Mouse (Mus musculus): ENCODE results near the gene Oscp1. TPM values are rescaled to one million over a fixed set of nuclear protein-coding genes. Genes with fewer than 3 reads are reported as not detected.

Gene Oscp1
- polyA plus RNA-seq, 1 experiment, result 0.37 TPM

- Histone ChIP-seq H3K27me3 (ENCODE audit: control insufficient read depth, insufficient read depth, low read length) (no peaks in the 10 kb centered on the region), H3K36me3 (ENCODE audit: control insufficient read depth, insufficient read depth, low read length) (no peaks in the 10 kb centered on the region), H3K4me1 (ENCODE audit: control insufficient read depth, insufficient read depth, insufficient read length, low read length) (peaks cover 24% of the 10 kb centered on the region), H3K27ac (ENCODE audit: insufficient read depth, low read depth, low read length) (peak within 1 kb of the TSS; percentile 92), H3K4me3 (ENCODE audit: low read depth, low read length) (peak within 1 kb of the TSS; percentile 76)
- WGBS, result under 1% methylated on average over 34 of the region's 34 CpGs
- peak; percentile 40; the same call in 1 of the 2 replicates for TF ChIP-seq CTCF (IDR thresholded peaks at IDR 0.05; ENCODE audit: extremely low read depth, insufficient read length, insufficient replicate concordance, low read depth, low read length)
- peak; percentile 81 for TF ChIP-seq POLR2A (IDR thresholded peaks at IDR 0.05; ENCODE audit: low read depth, low read length)
Measured at GRCm38 (mm10) chr4:126103590-126104068, 45.3 kb downstream of the Oscp1 start, which contains the start of gene Stk40. TSS of gene Stk40 (plus strand) at chr4:126103957.

GRCm38 (mm10) chr4:126104261-126105075, 46.1 kb downstream of the Oscp1 start:
- TF ChIP-seq POLR2A (IDR thresholded peaks at IDR 0.05; ENCODE audit: low read depth, low read length) (0 out of 2 replicates have a peak, but pooled peaks have one; percentile 33), CTCF (IDR thresholded peaks at IDR 0.05; ENCODE audit: extremely low read depth, insufficient read length, insufficient replicate concordance, low read depth, low read length) (no peak)
- Histone ChIP-seq H3K4me1 (ENCODE audit: control insufficient read depth, insufficient read depth, insufficient read length, low read length) (peaks cover 31% of the 10 kb centered on the region), H3K4me3 (ENCODE audit: low read depth, low read length) (peak overlapping the region; percentile 76), H3K36me3 (ENCODE audit: control insufficient read depth, insufficient read depth, low read length) (no peaks in the 10 kb centered on the region), H3K27ac (ENCODE audit: insufficient read depth, low read depth, low read length) (peak overlapping the region; percentile 79), H3K27me3 (ENCODE audit: control insufficient read depth, insufficient read depth, low read length) (no peaks in the 10 kb centered on the region)
- under 1% methylated on average over 34 of the region's 34 CpGs for WGBS

- WGBS, result 47% methylated on average over 7 of the region's 7 CpGs
- H3K27ac ChIP-seq (ENCODE audit: insufficient read depth, low read depth, low read length), result peak overlapping the region; percentile 79
- peaks cover 36% of the 10 kb centered on the region for H3K4me1 ChIP-seq (ENCODE audit: control insufficient read depth, insufficient read depth, insufficient read length, low read length)
- no peak overlapping the region; the same call in 1 of the 2 replicates for H3K4me3 ChIP-seq (ENCODE audit: low read depth, low read length)
- H3K36me3 ChIP-seq (ENCODE audit: control insufficient read depth, insufficient read depth, low read length), result no peaks in the 10 kb centered on the region
- TF ChIP-seq CTCF (IDR thresholded peaks at IDR 0.05; ENCODE audit: extremely low read depth, insufficient read length, insufficient replicate concordance, low read depth, low read length) (no peak), POLR2A (IDR thresholded peaks at IDR 0.05; ENCODE audit: low read depth, low read length) (no peak)
- no peaks in the 10 kb centered on the region for H3K27me3 ChIP-seq (ENCODE audit: control insufficient read depth, insufficient read depth, low read length)
Measured at GRCm38 (mm10) chr4:126105131-126105783, 46.9 kb downstream of the Oscp1 start.

- Histone ChIP-seq H3K4me1 (ENCODE audit: control insufficient read depth, insufficient read depth, insufficient read length, low read length) (peaks cover 34% of the 10 kb centered on the region), H3K4me3 (ENCODE audit: low read depth, low read length) (no peak overlapping the region)
- TF ChIP-seq POLR2A (IDR thresholded peaks at IDR 0.05; ENCODE audit: low read depth, low read length) (no peak), CTCF (IDR thresholded peaks at IDR 0.05; ENCODE audit: extremely low read depth, insufficient read length, insufficient replicate concordance, low read depth, low read length) (no peak)
Measured at GRCm38 (mm10) chr4:126108061-126108740, 49.8 kb downstream of the Oscp1 start.

GRCm38 (mm10) chr4:126109613-126110373, 51.4 kb downstream of the Oscp1 start:
- peaks cover 38% of the 10 kb centered on the region for H3K4me1 ChIP-seq (ENCODE audit: control insufficient read depth, insufficient read depth, insufficient read length, low read length)
- H3K27ac ChIP-seq (ENCODE audit: insufficient read depth, low read depth, low read length), result peak overlapping the region; percentile 91
- 0 out of 2 replicates have a peak overlapping the region, but pooled peaks have one; percentile 1 for H3K4me3 ChIP-seq (ENCODE audit: low read depth, low read length)
- 65% methylated on average over 10 of the region's 10 CpGs for WGBS
- H3K27me3 ChIP-seq (ENCODE audit: control insufficient read depth, insufficient read depth, low read length), result no peaks in the 10 kb centered on the region
- TF ChIP-seq POLR2A (IDR thresholded peaks at IDR 0.05; ENCODE audit: low read depth, low read length), result no peak
- no peak for TF ChIP-seq CTCF (IDR thresholded peaks at IDR 0.05; ENCODE audit: extremely low read depth, insufficient read length, insufficient replicate concordance, low read depth, low read length)
- H3K36me3 ChIP-seq (ENCODE audit: control insufficient read depth, insufficient read depth, low read length), result no peaks in the 10 kb centered on the region

More at GRCm38 (mm10) chr4:126108061-126108740, 49.8 kb downstream of the Oscp1 start:
- no peaks in the 10 kb centered on the region for H3K27me3 ChIP-seq (ENCODE audit: control insufficient read depth, insufficient read depth, low read length)
- 42% methylated on average over 8 of the region's 8 CpGs for WGBS
- 0 out of 2 replicates have a peak overlapping the region, but pooled peaks have one; percentile 43 for H3K27ac ChIP-seq (ENCODE audit: insufficient read depth, low read depth, low read length)
- H3K36me3 ChIP-seq (ENCODE audit: control insufficient read depth, insufficient read depth, low read length), result no peaks in the 10 kb centered on the region
